Mouse (Mus musculus): ENCODE results near the gene Socs3.

Gene Socs3

DNA sequence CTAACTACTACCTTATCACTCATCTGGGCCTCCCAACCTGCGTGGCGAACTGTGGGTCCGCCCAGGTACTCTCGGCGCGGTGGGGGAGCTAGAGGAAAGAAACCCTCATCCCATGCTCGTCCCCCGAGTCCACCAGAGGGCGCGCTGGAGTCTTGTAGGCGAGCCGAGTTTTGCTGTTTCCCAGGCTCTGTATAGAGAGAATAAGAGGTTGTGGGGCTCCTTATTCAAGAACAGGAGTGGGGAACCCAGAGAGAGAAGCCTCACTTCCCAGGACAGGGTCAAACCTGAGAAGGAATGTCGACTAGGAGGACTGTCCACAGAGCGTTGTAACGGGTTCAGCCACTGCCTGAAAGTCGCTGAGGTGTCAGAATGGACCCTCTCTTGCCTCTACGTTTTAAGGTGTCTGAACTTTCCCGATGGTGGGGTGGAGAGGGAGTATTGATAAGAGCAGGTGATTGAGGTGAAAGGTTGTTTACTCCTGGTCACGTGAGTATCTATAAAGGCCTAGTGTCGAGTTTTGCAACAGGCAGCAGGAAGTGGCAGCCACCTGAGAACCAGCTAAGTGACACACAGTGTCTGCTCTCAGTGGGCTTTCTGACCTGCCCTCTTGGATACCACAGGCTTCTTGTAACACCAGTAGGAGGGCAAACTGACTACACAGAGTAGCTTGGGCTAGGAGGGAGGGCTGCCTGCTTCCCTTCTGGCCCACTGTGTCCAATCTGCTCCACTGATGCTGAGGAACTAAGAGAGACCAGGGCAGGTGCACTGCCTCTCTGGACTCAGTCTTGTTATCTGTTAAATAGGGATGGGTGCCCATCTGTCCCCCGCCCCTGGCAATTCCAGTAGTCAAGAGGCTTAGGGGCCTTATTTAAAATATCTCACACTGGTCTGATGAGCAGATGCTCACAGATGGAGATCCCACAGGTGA, at the start of gene Socs3:
Gene Socs3 (minus strand): TSS at position 103 of the 928 bp plus-strand sequence.
- DNase-seq (ENCODE audit: low spot score in 2 of 2) = peak; percentile 83 to 89

DNA sequence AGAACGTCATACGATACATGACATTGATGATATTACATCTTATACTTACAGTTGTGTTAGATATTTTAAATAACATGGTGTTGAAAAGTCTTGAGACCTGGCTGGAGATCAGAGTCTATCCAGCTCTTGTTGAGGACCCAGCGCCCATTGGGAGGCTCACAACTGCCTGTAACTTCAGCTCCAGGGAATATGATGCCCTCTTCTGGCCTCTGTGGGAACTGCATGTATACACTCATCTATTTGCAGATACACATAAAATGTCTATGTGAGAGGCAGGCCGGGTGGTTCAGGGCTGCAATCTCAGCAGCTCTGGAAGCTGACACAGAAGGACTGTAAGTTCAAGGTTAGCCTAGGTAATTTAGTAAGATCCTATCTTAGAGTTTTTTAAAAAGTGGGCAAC, 48.5 kb upstream of the Socs3 start:
- no peak for DNase-seq (ENCODE audit: low spot score in 2 of 2)

DNA sequence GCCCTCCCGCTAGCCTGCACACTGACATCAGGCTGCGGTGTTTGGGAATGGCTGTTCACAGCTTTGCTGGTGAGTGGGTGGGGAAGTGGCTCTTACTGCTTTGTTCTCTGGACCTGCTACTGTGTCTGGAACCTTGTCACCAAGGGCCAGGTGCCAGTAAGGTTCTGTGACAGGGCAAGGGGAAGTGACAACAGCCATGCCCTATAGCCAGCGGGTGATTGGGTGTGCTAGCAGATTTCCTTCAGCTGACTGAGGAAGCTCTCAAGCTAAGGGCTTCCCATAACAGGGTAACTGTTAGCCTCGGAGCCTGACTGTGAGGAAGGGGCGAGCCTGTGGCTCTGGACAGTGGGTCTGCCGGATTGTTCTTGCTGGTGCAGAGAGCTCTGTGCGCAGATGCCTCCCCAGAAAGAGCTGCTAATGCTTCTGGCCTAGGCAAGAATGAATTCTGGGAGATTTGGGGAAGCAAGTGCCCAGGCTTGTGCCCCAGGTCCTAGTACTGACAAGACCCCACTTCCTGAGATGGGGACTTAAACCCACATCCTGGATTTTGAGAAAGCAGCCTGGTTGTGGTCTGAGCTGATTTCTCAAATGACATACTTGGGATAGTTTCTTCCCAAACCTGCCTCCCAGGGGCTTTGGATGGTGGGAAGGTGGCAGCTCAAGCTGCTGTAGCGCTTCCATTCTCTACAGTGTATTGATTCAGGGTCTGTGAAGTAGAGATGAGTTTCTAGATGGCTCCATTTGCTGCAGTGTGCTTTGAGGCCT, 45.7 kb upstream of the Socs3 start:
- DNase-seq (ENCODE audit: low spot score in 2 of 2) = peak; percentile 50 to 53

DNA sequence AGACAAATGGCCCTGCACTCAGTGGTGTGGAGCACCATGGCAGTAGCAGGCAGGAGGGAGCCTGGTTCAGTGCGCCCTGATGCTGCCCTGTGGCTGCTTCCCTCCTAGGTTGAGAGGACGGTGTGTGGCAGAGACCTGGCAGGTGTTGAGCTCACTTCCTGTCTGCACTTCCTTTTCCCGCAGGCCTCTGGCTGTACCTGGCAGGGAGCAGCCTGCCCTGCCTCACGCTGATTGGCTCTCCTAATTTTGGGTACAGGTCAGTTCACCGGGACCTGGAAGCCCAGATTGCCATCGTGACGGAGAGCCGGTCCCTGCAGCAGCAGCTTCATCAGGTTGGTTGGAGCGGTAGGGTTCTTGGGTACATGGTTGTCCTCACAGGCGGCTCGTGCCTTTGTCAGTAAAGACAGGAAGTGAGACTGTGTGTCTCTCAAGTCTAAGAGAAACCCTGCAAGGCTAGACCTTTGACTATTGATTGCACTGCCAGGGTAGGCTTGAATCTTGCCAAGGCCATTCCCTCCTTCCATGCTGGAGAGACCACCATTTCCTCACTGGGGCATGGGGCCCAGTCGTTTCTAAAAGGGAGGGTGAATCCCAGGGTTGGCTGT, 44.6 kb upstream of the Socs3 start:
- DNase-seq (ENCODE audit: low spot score in 2 of 2) = peak; percentile 53 to 65

DNA sequence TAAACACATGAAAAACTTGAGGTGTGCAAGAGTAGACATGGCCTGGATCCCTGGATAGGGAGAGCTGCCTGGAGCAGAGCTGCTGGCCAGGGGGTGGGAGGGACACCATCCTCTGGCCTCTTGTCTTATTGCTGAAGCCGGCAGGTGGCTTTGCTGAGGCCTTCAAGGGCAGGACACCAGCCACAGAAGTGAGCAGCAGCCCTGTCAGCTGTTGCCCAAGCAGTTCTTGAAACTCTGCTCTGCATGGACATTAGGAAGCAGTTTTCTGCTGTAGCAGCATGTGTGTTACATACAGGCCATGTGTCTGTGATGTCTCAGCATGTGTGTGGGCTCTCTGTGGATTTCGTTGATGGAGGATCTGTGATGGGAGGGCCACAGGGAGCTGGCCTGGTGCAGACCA, 43.5 kb upstream of the Socs3 start:
- no peak for DNase-seq (ENCODE audit: low spot score in 2 of 2)

DNA sequence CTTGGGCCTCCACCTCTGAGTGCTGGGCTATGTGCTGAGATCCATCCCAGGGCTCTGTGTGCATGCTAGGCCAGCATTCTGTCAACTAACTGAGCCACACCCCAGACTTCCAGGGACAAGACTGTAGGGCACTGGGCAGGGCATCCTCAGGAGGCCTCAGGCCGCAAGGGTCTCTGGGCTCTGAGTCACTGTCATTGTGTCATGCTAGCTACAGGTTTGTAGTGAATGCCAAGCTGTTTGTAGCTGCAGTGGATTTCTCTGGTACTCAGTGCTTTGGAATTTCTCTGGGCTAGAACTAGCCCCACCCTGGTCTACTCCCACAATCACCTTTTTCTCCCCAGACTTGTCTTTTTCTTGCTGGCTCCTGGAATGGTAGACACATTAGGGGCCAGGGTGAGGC, 42.7 kb upstream of the Socs3 start:
- no peak for DNase-seq (ENCODE audit: low spot score in 2 of 2)

DNA sequence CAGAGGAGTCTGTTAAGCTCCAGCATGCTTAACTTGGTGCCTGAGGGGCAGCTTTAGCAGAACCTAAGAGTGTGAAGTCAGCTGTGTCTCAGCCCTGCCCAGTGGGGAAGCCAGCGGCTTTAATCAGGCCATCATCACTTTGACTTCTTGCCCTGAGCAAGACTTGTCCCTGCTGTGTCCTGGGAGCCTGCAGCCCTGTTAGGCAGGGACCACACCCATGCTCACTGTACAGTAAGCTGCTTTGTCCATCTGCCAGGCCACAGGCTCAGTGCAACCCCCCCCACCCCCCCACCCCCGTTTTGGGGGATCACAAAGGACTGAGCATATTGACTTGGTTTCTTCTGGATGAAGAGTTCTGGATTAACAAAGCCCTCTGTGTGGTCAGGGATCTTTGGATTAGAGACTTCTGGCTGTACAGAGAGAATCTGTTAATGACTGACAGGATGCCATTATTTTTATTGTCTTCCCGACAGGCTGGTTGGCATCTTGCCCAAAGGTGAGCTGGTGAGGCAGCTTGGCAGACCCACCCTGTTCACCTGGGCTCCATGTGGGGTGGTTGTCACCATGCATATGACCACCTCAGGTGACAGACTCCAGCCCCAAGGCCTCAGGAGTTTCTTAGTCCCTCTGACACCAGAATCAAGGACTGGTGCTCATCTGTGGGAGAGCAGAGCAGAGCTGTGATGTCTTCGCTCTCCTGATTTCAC, 40.2 kb upstream of the Socs3 start:
- no peak for DNase-seq (ENCODE audit: low spot score in 2 of 2)

DNA sequence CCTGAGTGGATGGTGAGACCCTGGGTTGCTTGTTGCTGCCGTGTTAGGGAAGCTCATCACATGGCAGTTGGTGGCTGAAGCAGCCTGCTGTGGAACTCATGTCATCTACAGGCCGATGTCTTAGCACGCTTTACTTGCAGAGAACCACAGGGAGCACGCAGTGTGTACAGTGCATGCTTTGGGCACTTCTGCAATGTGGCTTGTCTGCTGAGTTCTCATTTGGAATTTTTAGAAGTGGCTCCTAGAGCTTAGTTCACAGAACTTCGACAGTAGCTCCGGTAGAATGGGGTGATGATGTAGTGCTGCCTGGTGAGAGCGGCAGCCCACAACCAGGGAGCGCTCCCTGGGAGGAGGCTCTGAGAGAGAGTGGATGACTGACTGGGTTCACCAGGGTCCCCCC, 39.0 kb upstream of the Socs3 start:
- DNase-seq (ENCODE audit: low spot score in 2 of 2) = no peak

DNA sequence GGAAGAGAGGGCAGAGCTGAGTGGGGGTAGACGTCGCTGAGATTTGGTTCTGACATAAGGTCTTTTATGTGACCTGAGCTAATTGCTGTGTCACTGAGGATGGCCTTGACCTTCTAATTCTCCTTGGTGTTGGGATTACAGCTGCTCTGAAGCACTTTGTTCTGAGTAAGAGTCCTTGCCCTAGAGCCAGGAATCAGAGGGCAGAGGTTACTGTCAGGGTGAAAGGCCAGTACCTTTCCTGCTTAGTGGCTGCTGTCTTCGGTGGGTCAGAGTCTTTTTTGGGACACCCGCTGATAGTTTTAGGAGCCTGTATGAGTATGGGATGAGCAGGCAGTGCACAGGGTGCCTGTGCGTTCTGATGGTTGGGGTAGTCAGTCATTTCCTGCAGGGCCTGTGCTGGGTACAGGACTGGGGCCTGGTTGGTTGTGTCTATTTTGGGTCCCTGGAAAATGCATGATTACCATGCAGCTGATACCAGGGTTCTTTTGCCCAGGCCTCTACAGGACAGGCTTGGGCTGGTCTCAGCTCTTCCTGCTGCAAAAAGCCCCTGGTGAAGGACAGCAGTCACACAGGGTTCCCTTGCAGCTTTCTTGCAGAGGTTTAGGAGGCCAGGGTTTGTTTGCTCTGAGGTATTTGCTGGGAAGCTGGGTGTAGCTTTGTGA, 38.4 kb upstream of the Socs3 start:
- no peak for DNase-seq (ENCODE audit: low spot score in 2 of 2)

DNA sequence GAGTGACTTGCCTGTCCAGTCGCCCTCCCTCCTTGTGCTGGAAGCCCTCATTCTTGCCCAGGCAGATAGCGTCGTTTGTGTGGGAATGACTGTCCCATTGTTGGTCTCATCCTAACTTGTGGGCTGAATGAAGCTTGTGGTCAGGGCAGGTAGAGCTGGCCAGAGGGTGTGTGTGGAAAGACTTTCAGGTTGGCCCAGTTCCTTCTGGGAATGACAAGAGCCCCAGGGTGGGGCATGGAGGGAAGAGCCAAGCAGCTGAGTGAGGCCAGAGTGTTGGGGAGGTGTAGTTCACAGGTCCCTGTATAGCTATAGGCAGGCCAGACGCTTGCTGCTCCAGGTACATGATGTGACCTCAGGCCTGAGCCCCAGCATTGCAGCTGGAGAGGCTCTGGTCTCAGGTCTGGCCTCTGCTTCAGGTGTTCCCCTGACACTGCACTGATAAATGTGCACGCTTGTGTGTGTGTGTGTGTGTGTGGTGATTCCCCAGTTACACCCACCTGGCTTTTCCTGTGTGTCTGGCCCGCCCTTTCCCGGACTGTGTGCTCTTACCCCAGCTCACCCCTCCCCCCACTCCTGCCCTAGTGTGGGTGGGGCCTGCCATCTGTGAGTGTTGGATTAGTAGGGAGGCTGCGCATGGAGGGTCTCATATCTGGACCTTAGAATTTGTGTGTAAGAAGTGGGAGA, 37.8 kb upstream of the Socs3 start:
- DNase-seq (ENCODE audit: low spot score in 2 of 2) = peak in 1 of 2 experiments; percentile 32

DNA sequence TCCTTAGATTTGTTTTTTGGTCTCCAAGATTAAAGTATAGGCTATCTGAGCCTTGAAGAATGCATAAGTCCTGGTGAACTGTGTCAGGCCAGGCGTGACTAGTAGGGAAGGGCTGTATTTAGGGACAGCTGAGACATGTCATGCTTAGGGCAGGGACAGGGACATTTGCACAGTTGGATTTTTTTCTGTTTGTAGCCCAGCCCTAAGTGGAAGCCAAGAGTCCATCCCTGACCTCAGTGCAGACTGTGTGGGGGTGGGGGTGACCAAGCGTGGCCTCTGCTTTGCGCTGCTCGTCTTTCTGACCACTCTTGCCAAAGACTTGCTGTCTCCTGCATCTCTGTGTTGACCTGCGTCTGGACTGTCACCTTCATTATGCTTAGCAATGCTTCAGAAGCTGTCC, 34.4 kb upstream of the Socs3 start:
- no peak for DNase-seq (ENCODE audit: low spot score in 2 of 2)

DNA sequence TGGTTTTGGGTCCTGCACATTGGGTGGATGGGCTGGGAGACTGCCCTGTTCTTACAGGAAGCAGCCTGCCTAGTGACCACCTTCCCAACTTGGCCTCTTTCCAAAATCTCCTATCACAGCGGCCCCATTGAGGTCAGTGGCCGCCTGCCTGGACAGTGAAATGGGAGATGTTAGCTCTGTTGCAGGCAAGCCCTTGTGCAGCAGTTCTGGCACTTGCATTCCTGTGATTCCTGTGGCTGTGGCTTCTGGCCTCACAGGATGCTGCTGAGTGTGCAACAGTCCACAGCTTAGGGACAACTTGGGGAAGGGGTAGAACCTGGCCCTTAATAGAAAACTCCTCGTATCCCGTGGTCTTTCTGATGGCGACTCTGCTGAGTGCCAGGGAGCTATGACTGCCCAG, 33.9 kb upstream of the Socs3 start:
- no peak for DNase-seq (ENCODE audit: low spot score in 2 of 2)

DNA sequence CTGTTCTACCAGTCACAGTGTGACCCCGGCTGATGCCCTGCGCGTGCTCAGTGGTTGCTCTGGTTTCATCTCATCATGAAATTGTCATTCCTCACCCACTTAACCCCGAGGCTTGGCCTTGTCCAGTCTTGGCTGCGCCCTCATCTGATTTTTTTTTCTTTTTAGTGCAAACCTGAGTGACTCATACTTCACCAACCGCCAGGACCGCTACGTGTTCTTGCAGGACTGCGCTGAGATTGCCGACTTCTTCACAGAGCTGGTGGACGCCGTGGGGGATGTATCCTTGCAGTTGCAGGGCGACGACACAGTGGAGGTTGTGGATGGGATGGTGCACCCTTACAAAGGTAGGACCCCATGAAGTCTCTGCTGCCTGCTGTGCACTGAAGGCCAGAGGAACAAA, 33.3 kb upstream of the Socs3 start:
- DNase-seq (ENCODE audit: low spot score in 2 of 2) = no peak

DNA sequence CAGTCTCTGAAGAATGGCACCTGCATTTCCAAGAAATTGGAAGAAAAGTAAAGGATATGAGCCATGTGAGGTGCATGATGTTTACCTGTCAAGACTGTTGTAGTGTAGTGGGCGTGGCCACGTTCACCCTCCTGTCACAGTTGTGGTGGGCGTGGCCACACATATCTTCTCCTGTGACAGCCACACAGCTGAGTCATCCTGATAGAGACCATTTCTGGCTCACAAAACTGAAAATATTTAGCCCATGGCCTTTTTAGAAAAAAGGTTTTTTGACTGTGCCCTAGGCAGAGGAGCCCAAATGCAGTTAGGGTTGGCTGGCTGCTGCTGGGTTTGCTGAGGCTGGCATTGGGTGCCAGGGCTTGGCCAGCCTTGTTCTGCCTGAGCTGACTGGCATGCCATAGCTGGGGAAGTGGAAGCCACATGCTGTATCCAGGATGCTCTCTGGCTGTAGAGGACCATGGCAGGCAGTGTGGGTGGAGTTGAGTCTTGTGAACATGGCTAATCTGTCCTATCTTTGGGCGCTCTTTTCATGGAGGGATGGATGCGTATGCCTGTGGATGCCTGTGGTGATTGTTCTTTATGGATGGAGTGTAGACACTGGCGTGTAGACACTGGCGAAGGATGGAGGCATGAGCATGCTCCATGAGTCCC, 30.8 kb upstream of the Socs3 start:
- DNase-seq (ENCODE audit: low spot score in 2 of 2) = peak; percentile 38 to 69

DNA sequence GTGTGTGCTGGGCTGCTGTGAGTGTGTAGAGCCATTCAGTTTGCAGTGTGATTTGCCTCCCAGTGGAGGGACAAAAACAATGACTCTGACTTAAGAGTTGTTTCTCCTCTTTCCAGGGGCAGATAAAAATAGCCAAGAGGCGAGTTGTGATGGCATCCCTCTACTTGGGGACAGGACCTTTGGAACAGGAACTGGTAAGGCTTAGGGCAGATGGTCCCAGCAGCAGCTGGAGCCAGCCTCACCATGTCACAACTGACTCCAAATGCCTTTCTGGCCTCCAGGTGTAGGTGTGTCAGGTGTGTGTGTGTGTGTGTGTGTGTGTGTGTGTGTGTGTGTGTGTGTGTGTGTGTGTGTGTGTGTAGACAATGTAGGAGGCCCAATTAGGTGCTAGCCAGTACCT, 30.2 kb upstream of the Socs3 start:
- DNase-seq (ENCODE audit: low spot score in 2 of 2) = no peak

DNA sequence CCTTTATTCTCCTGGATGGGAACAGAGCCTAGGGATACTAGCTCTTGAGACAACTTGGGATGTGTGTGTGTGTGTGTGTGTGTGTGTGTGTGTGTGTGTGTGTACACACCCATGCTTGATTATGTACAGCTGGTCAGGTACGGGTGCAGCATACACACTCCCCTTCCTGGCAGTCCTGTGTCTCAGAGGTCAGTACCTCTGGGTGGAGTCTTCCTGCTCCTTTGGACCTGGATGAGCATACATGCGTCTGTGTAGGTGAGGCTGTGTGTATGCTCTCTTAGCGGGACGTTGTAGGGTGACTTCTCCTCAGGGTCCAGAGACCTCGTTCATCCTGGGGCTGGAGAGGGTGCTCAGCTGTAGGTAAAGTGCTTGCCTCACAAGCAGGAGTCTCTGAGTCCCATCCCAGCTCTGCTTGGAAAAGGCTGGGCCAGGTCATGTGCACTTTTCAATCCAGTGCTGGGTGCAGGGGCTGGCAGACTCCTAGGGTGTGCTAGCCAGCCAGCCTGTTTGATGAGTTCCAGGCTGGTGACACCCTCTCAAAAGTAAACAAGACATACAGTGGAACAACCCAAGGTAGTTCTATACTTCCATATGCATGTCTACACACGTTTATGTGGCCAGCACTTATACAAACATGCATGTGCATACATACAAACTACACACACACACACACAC, 29.6 kb upstream of the Socs3 start:
- no peak for DNase-seq (ENCODE audit: low spot score in 2 of 2)

DNA sequence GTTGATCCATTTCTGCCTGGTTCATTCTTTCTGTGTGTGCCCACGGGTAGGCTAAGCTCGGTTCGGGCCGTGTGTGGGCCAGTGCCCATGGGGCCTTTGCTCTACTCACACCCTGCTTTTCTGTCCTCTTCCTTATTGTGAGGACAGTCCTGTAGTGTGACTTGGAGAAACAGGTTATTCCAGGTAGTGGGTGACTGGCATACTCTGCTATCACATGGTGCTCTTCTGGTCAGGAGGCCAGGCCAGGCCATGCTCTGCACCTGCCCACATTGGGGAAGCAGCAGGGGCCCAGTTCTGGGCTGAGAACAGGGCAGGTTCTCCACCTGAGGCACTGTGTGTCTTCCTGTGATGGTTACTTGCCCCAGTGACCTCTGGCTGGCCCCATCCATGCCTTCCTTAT, 28.5 kb upstream of the Socs3 start:
- DNase-seq (ENCODE audit: low spot score in 2 of 2) = no peak

DNA sequence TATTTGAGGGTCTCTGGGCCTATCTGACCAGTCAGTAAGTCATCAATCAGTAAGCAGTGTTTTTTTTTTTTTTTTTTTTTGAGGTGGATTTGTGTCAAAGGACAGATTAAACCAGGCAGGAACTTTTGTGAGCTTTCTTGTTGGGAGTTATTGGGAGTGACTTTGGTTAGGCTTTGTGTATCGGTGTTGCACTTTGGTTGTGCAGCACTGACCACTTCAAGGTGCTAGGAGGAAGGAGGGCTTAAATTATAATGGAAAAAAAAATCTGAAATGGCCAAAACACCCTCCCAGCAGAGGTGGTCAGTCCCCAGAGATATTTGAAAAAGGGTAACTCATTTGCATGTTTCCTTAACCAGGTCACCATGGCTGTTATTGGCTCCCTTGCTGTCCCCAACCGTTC, 27.2 kb upstream of the Socs3 start:
- DNase-seq (ENCODE audit: low spot score in 2 of 2) = no peak

DNA sequence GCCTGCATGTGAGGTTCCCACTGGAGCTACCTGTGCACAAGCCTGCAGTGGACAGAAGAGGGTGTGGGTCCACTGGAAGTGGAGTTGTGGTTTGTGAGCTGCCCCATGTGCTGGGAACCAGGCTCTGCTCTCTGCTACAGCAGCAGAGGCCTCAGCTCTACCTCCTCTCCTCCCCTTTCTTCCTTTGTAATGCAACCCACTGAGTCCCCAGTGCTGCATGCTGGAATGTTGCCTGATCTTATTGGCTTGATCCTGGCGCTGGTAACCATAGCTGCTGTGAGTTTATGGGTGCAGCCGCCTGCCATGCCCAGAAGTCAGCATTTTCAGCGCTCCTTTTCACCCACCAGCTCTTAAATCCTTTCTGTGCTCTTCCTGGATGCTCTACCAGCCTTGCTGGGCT, 26.2 kb upstream of the Socs3 start:
- DNase-seq (ENCODE audit: low spot score in 2 of 2) = no peak

DNA sequence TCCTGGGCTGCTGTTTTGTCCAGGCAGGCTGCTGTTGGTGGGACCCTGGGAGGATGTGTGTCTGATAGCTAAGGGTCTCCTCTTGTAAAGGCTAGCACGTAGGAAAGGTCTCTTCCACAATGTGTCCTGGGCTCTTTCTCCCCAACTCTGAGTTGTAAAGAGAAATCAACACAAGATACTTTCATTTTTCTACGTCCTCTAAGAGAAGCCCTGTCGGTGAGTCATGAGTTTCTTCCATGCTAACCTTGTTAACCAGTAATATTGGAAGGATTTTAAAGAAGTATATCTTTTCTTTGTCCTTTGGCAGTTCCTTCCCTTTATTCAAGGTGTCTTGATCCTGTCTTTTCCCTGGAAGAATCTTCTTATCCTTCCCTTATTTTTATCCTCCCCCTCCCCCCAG, 25.8 kb upstream of the Socs3 start:
- DNase-seq (ENCODE audit: low spot score in 2 of 2) = no peak
